Mouse (Mus musculus) neutrophil, adult 5-6 weeks (primary cell): ENCODE data around the gene Thegl. TPM values are rescaled to one million over a fixed set of nuclear protein-coding genes. Genes with fewer than 3 reads are reported as not detected.

Experiments used
- total RNA-seq: library from RNA; stranded (forward); fragments of 200-1000 nt; gene quantifications from 2 replicates; pipeline ENCODE4 v1.2.3, GENCODE M21; 2017

Thegl gene
- total RNA-seq, 1 experiment from 2014 or later, result not detected

Other genes starting within 250 kb of the Thegl start
- 39.3 and 46.3 TPM in 2 replicates for gene Aasdh, start 110.5 kb upstream of the Thegl start, total RNA-seq
- gene Paics, start 64.7 kb upstream of the Thegl start, total RNA-seq, result 79.2 and 82.3 TPM in 2 replicates
- 10.2 and 11.8 TPM in 2 replicates for gene Ppat, start 64.4 kb upstream of the Thegl start, total RNA-seq
- gene Srp72, start 41.3 kb upstream of the Thegl start, total RNA-seq, result 91.1 and 109 TPM in 2 replicates
- 1.7 and 3.3 TPM in 2 replicates for gene Arl9, start 12.0 kb upstream of the Thegl start, total RNA-seq
- gene Hopx, start 99.1 kb downstream of the Thegl start, total RNA-seq, result 13.6 and 16.1 TPM in 2 replicates
- gene Spink2, start 195.4 kb downstream of the Thegl start, total RNA-seq, result not detected in 2 replicates
- gene Rest, start 249.5 kb downstream of the Thegl start, total RNA-seq, result 62.9 and 70.3 TPM in 2 replicates